Mouse (Mus musculus) NIH3T3 (cell line): ENCODE data around the gene Tsga13.

Source experiments
- DNase-seq: peaks from one replicate; pipeline ENCODE4 v3.0.0-alpha.2; 2012; ENCODE audit warnings: low read depth

Tsga13 gene

GRCm38 (mm10) chr6:30855956-30856355, 59.4 kb downstream of the Tsga13 start:
- no peak for DNase-seq

- no peak for DNase-seq
Observed at GRCm38 (mm10) chr6:30855205-30855604, 60.2 kb downstream of the Tsga13 start.

GRCm38 (mm10) chr6:30849818-30850217, 65.6 kb downstream of the Tsga13 start:
- DNase-seq = peak; percentile 80
